Mouse (Mus musculus) liver, embryonic 13.5 days (tissue): ENCODE data around the gene Abhd17c. TPM values are rescaled to one million over a fixed set of nuclear protein-coding genes. Genes with fewer than 3 reads are reported as not detected.
"Not testable (repeated sequence)": the region's sequence is repeated elsewhere in the genome, so short reads cannot be mapped to it uniquely, and the experiment has no call there.

Source experiments
- ATAC-seq: fragments of 200-750 bp; cut with Nextera tagmentation; 2 replicates; pipeline ENCODE4 v1.8.0; 2017; ENCODE audit warnings: low read depth, mild to moderate bottlenecking, moderate number of reproducible peaks, moderate library complexity
- DNase-seq: peaks from one replicate; pipeline ENCODE4 v3.0.0; 2022
- H3K27ac ChIP-seq: fragments of 300-500 bp; sonication (generic); 2 replicates; pipeline ENCODE4 v1.5.1; 2015; ENCODE audit warnings: moderate library complexity, mild to moderate bottlenecking, inconsistent platforms
- H3K27me3 ChIP-seq: fragments of 300-500 bp; sonication (generic); 2 replicates; pipeline ENCODE4 v1.6.1; 2015; ENCODE audit warnings: mild to moderate bottlenecking, inconsistent platforms
- H3K36me3 ChIP-seq: fragments of 300-500 bp; sonication (generic); 2 replicates; pipeline ENCODE4 v1.6.1; 2015; ENCODE audit warnings: mild to moderate bottlenecking, inconsistent platforms
- H3K4me1 ChIP-seq: fragments of 300-500 bp; sonication (generic); replicated peaks from 2 replicates; pipeline ENCODE4 v1.6.1; 2015; ENCODE audit warnings: inconsistent platforms
- H3K4me2 ChIP-seq: fragments of 300-500 bp; sonication (generic); 2 replicates; pipeline ENCODE4 v1.6.1; 2015; ENCODE audit warnings: inconsistent platforms, mild to moderate bottlenecking, moderate library complexity
- H3K4me3 ChIP-seq: fragments of 300-500 bp; sonication (generic); replicated peaks from 2 replicates; pipeline ENCODE4 v1.5.1; 2015; ENCODE audit warnings: mild to moderate bottlenecking, inconsistent platforms
- H3K9ac ChIP-seq: fragments of 300-500 bp; sonication (generic); 2 replicates; pipeline ENCODE4 v1.6.1; 2015; ENCODE audit warnings: mild to moderate bottlenecking, inconsistent platforms
- H3K9me3 ChIP-seq: fragments of 300-500 bp; sonication (generic); replicated peaks from 2 replicates; pipeline ENCODE4 v1.6.1; 2016; ENCODE audit warnings: inconsistent platforms
- whole genome bisulfite sequencing: fragments of 180-500 bp; shearing (Covaris S2); methylation state at CpG from one replicate; pipeline ENCODE4 v1.1.7; 2015; ENCODE audit not compliant: insufficient replicate concordance; 5-methylcytosine and 5-hydroxymethylcytosine counted together
- polyA plus RNA-seq: library from polyadenylated mRNA; unstranded; fragments of >200 nt; fragmentation: Nextera tagmentation; extraction: Ambion mirVana; gene quantifications from 2 replicates; pipeline ENCODE4 v1.2.1, GENCODE M21; 2015

Gene Abhd17c
- polyA plus RNA-seq, 1 experiment from 2014 or later, result 18.2 TPM

DNA sequence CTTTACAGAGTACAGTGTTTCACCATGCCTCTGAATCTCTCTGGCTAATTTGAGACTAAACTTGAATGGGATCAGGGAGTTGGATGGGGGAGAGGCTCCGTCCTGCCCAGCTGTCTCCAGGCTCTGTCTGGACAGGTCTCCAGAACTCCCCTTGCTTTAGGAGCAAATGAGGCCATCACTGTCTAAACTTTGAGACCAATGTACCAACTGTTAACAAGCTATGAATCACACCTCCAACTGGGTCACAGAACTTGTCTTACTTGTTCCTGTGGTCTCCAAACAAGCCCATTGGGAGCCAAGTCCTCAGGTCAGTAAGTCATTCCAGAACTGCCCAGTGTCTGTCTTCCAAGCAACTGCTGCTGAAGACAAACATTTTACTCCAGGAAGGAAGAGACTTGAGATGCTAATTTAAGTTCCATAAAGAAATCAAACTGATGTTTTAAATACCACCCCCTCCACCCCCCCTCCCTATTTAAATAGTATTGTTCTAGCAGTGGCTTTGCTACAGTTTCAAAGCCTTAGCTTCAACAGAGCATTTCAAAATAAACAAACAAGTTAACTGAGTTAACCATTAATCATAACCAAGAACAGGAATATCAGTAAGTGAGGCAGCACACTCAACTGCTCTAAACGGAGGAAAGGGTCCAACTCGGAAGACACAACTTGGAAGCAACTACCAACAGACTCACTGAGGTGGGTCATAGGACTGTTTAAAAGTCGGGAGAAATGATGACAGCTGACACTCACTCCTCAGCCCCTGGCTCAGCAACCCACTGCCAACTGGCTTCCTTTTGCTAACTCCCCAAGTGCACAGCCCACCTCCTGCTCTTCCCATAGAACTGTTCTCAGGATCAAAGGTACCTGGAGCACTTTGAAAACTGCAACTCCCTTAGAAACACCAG, 15.6 kb downstream of the Abhd17c start:
- no peaks in the 10 kb centered on the region for H3K36me3 ChIP-seq
- no peaks in the 10 kb centered on the region for H3K27me3 ChIP-seq
- WGBS, result 59% methylated on average over 4 of the region's 4 CpGs
- no peak overlapping the region for H3K9ac ChIP-seq
- DNase-seq, result no peak
- no peaks in the 10 kb centered on the region for H3K9me3 ChIP-seq
- H3K4me1 ChIP-seq, result peaks cover 67% of the 10 kb centered on the region
- no peak overlapping the region for H3K27ac ChIP-seq
- H3K4me3 ChIP-seq, result no peak overlapping the region
- ATAC-seq, result no peak
- H3K4me2 ChIP-seq, result peak overlapping the region; percentile 6; the same call in 1 of the 2 replicates

DNA sequence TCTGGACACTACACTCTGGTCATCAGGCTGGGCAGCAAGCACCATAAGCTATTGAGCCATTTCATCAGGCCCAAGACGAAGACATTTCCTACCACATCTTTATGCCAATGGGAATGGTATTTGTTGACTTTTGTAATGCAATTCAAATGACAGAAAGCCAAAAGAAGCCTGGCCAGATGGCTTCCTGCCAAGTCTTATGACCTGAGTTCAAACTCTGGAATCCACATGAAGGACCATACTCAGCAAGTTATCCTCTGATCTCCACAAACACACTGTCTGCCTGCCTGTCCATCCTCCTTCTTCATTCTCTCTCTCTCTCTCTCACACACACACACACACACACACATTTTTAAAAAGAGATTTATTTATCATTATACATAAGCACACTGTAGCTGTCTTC, 19.0 kb downstream of the Abhd17c start:
- Histone ChIP-seq H3K36me3 (no peaks in the 10 kb centered on the region), H3K9ac (no peak overlapping the region), H3K27me3 (no peaks in the 10 kb centered on the region), H3K27ac (no peak overlapping the region), H3K4me3 (no peak overlapping the region), H3K4me1 (peaks cover 49% of the 10 kb centered on the region), H3K4me2 (no peak overlapping the region), H3K9me3 (no peaks in the 10 kb centered on the region)
- DNase-seq (no peak), ATAC-seq (no peak)
- WGBS, result 63% methylated on average over 1 of the region's 1 CpGs

DNA sequence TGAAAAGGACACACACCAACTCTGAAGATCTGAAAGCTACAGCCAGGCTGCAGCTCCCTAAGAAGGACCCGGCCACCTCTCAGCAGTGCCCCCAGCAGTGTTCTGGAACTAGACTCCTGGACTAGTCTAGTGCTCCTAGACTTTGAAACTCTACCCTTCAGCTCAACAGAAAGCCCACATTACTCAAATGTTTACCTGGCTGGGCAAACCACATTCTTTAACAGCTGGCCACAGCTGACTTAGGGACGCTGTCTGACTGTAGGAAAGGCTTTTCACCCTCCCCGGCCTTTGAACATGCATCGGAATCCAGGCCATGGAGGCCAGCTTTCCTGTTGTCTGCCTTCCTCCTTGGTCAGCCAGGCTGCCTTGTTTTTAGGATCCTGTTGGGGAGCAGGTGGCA, 20.0 kb downstream of the Abhd17c start:
- Histone ChIP-seq H3K27ac (no peak overlapping the region), H3K36me3 (no peaks in the 10 kb centered on the region), H3K9ac (no peak overlapping the region), H3K4me3 (no peak overlapping the region), H3K4me2 (no peak overlapping the region), H3K27me3 (no peaks in the 10 kb centered on the region), H3K9me3 (no peaks in the 10 kb centered on the region), H3K4me1 (peaks cover 42% of the 10 kb centered on the region)
- DNase-seq (no peak), ATAC-seq (peak; percentile 37; the same call in 1 of the 2 replicates)
- 73% methylated on average over 4 of the region's 4 CpGs for WGBS

DNA sequence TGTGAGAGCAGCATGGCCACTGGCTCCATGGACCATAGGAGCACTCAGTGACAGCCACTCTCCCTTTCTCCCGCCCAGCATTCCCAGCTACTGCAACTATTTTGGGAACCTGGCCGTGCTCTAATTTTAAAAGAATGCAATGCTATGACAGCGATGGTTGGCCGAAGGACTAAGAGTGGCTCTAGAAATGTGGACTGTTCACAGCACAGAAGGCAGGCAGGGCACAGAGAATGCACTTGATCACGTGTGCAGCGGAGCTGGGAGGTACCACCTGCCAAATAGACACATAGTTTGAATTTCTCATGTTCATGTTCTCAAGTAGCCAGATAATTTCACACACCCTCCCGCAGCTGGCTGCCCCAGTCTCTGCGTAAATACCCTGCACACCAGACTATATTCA, 23.0 kb downstream of the Abhd17c start:
- H3K9me3 ChIP-seq, result no peaks in the 10 kb centered on the region
- H3K4me1 ChIP-seq, result peaks cover 30% of the 10 kb centered on the region
- H3K27ac ChIP-seq, result no peak overlapping the region

DNA sequence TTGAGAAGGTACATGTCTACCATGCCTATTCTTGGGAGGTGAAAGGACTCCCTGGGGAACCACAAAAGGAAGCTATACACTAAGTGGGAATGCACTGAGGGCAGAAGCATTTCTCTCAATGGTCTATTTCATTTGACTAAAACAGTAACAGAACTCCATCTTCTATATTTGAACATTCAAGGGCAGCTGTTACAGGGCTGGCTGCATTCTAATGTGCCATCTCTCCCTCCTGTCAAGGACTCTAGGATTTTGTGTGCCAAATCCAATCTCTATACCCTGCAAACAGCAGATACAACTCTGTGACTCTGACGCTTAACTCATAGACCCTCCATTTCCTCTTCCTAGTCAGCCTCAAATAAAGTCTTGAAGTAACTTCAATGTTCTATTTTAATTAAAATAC, 26.0 kb downstream of the Abhd17c start:
- H3K9ac ChIP-seq, result no peak overlapping the region
- H3K4me3 ChIP-seq, result no peak overlapping the region
- DNase-seq, result no peak
- H3K9me3 ChIP-seq, result no peaks in the 10 kb centered on the region
- H3K4me2 ChIP-seq, result no peak overlapping the region
- peaks cover 35% of the 10 kb centered on the region for H3K4me1 ChIP-seq
- H3K36me3 ChIP-seq, result no peaks in the 10 kb centered on the region
- no peak overlapping the region for H3K27ac ChIP-seq
- no peak for ATAC-seq
- 58% methylated on average over 1 of the region's 1 CpGs for WGBS
- H3K27me3 ChIP-seq, result no peaks in the 10 kb centered on the region

More for the DNA sequence above, 23.0 kb downstream of the Abhd17c start:
- Histone ChIP-seq H3K36me3 (no peaks in the 10 kb centered on the region), H3K4me3 (no peak overlapping the region), H3K27me3 (no peaks in the 10 kb centered on the region), H3K4me2 (no peak overlapping the region), H3K9ac (no peak overlapping the region)
- no peak for ATAC-seq
- no peak for DNase-seq
- WGBS, result 79% methylated on average over 8 of the region's 8 CpGs

DNA sequence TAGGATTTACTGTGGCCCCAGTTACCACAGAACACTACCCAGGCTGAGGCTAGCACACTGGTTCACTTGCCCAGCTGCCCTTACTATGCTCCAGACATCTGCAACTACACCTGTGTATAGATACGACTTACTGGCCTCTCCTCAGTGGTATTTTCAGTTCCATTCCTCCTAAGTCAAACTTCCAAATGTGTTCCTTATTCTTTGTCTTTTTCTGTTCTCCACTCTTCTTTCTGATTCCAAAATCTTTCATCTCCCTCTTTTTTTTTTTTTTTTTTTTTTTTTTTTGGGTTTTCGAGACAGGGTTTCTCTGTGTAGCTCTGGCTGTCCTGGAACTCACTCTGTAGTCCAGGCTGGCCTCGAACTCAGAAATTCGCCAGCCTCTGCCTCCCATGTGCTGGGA, 28.0 kb downstream of the Abhd17c start:
- not testable (repeated sequence) for H3K4me2 ChIP-seq, H3K27me3 ChIP-seq, DNase-seq, H3K4me3 ChIP-seq, H3K27ac ChIP-seq, H3K36me3 ChIP-seq, H3K9me3 ChIP-seq, H3K9ac ChIP-seq, ATAC-seq
- WGBS, result 65% methylated on average over 4 of the region's 4 CpGs
- peaks cover 48% of the 10 kb centered on the region for H3K4me1 ChIP-seq

DNA sequence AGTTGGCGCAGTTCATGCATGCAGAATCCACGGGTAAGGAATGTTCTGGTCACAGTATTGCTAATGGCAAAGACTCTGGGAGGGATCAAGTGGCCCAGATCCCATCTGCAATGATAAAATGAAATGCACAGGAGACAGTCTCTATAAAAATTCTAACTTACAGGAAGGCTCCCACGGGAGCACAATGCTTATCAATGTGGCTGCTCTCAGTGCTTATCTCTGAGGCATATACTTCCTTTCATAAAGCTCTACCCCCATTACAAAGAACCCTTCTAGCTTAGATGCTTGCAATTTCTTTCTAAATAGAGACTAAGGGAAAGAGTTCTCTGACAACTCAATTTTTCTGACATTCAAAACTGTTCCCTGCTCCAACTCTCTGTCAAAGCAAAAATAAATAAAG, 29.9 kb downstream of the Abhd17c start:
- no peak overlapping the region for H3K27ac ChIP-seq
- no peak overlapping the region for H3K9ac ChIP-seq
- WGBS, result 41% methylated on average over 3 of the region's 3 CpGs
- H3K4me1 ChIP-seq, result peaks cover 49% of the 10 kb centered on the region
- H3K4me2 ChIP-seq, result no peak overlapping the region
- H3K9me3 ChIP-seq, result no peaks in the 10 kb centered on the region
- H3K27me3 ChIP-seq, result no peaks in the 10 kb centered on the region
- DNase-seq, result no peak
- no peak for ATAC-seq
- H3K4me3 ChIP-seq, result no peak overlapping the region
- no peaks in the 10 kb centered on the region for H3K36me3 ChIP-seq

DNA sequence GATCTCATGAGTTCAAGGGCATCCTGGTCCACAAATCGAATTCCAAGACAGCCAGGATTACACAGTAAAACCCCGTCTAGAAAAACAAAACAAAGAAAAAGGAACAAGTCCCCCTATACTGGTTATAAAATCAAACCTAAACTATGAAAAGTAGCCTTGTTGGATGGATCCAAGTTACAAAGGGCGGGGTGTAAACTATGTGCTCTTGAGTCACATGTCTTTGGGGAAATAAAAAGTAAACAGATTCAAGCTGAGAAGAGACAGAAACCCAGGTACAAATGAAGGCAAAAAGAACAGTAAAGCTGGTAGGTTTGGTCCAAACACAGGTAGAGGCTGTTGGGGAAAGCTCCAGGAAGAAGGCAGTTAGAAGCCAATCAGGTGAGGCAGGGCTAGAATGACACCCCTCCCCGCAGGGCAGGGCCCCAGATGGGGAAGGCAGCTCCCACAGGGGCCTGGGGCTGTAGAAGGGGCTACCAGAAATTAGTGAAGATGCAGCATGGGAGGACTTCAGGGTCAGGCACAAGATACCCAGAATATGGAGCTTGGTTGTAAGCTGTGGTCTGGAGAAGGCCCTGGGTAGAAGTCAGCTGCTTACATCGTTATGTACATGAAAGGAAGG, 31.4 kb downstream of the Abhd17c start:
- 60% methylated on average over 5 of the region's 5 CpGs for WGBS
- Histone ChIP-seq H3K4me1 (peaks cover 49% of the 10 kb centered on the region), H3K27ac (no peak overlapping the region), H3K9me3 (no peaks in the 10 kb centered on the region), H3K27me3 (no peaks in the 10 kb centered on the region), H3K4me2 (no peak overlapping the region), H3K36me3 (no peaks in the 10 kb centered on the region), H3K4me3 (no peak overlapping the region), H3K9ac (no peak overlapping the region)
- ATAC-seq (no peak), DNase-seq (no peak)

DNA sequence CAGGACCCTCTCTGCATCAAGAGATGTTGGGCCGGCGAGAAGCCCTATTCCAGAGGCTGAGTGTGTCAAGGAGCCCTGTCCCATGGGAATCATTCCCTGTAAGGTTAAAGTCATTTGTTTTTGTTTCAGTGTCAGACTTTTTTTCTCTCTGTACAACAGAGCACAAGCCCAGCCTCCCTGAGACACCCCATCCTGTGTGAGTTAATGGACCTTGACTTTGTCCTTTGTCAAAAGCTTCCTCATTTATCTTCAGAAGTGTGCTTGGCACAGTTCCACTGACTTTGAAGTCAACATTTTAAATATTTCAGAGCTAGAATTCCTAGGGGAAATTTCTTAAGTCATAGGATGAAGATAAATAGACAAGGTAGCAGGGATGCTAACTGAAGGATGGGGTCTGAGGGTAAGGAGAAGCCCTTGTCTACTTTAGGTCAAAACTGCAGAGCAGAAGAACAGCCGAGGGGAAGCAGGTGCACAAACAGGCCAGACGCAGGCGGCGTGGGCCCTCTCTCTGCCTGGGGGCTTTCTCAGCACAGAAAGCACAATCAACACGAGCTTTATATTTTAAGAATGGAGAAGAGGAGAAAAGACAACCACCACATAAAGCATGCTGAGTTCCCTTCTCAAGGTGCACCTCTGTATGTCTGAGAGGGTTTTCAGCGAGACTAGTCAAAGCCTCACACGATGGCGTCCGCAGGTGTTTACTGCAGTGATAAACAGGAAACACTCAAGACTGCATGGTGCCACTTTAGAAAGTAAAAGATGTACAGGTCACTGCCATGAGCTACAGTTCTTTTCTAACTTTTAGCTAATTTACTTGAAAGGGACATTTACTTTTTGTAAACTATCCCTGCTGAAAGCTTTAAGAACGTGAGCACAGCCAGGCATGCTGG, 32.2 kb downstream of the Abhd17c start:
- WGBS, result 75% methylated on average over 12 of the region's 12 CpGs

DNA sequence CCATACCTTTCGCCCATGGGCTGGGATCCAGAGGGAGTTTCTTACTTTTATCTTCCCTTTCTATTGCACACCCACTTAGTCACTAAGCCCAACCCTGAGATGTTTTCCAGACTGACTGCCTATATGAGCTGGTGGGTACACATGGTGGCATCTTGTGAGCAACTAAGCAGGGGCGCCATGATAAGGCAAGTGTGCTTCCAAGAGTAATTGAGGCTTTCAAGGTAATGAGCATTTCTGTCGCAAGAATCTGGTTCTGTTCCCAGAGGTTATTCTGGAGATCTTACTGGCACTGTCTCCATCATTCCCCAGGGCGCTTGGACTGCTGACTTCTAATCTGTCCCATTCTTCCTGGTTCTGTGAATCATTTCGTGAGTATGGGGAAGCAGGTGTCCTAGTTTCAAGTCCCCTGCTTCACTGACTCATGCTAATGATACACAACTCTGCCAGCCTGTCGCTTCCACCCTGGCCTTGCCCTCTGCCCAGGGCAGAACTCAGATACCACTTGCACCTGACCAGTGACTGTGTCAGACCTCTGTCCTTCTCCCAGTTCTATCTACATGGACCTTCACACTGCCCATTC, 34.1 kb downstream of the Abhd17c start:
- H3K9me3 ChIP-seq, result no peaks in the 10 kb centered on the region
- H3K9ac ChIP-seq, result no peak overlapping the region
- no peak overlapping the region for H3K4me2 ChIP-seq
- no peak overlapping the region for H3K4me3 ChIP-seq
- ATAC-seq (no peak), DNase-seq (no peak)
- H3K36me3 ChIP-seq, result peaks cover 14% of the 10 kb centered on the region
- WGBS, result 68% methylated on average over 6 of the region's 6 CpGs
- no peak overlapping the region for H3K27ac ChIP-seq
- peaks cover 43% of the 10 kb centered on the region for H3K4me1 ChIP-seq
- no peaks in the 10 kb centered on the region for H3K27me3 ChIP-seq

More for the DNA sequence above, 32.2 kb downstream of the Abhd17c start:
- no peaks in the 10 kb centered on the region for H3K9me3 ChIP-seq
- ATAC-seq (no peak), DNase-seq (no peak)
- peaks cover 49% of the 10 kb centered on the region for H3K4me1 ChIP-seq
- H3K36me3 ChIP-seq, result no peaks in the 10 kb centered on the region
- no peak overlapping the region for H3K9ac ChIP-seq
- H3K4me3 ChIP-seq, result no peak overlapping the region
- no peak overlapping the region for H3K27ac ChIP-seq
- H3K4me2 ChIP-seq, result no peak overlapping the region
- no peaks in the 10 kb centered on the region for H3K27me3 ChIP-seq
